Mouse (Mus musculus) embryonic facial prominence, embryonic 14.5 days (tissue): Measurements from ENCODE around the gene Cnpy1. TPM values are rescaled to one million over a fixed set of nuclear protein-coding genes. Genes with fewer than 3 reads are reported as not detected.

Experiments
- ATAC-seq: fragments of 200-750 bp; cut with Nextera tagmentation; 2 replicates; pipeline ENCODE4 v1.8.0; 2017; ENCODE audit warnings: low read depth, moderate number of reproducible peaks, moderate TSS enrichment
- DNase-seq: peaks from one replicate; pipeline ENCODE4 v3.0.0-alpha.2; 2015; ENCODE audit warnings: low spot score
- H3K27ac ChIP-seq: fragments of 300-500 bp; sonication (generic); replicated peaks from 2 replicates; pipeline ENCODE4 v1.5.1; 2014; ENCODE audit warnings: low read depth, mild to moderate bottlenecking, low read length, moderate library complexity
- H3K27me3 ChIP-seq: fragments of 300-500 bp; sonication (generic); replicated peaks from 2 replicates; pipeline ENCODE4 v1.6.1; 2014; ENCODE audit warnings: low read length; ENCODE audit not compliant: control insufficient read depth, insufficient read depth
- H3K36me3 ChIP-seq: fragments of 300-500 bp; sonication (generic); 2 replicates; pipeline ENCODE4 v1.6.1; 2014; ENCODE audit warnings: low read length, mixed read lengths; ENCODE audit not compliant: control insufficient read depth, insufficient read depth
- H3K4me1 ChIP-seq: fragments of 300-500 bp; sonication (generic); 2 replicates; pipeline ENCODE4 v1.6.1; 2014; ENCODE audit warnings: antibody characterized with exemption, low read length; ENCODE audit not compliant: control insufficient read depth, insufficient read depth
- H3K4me2 ChIP-seq: fragments of 300-500 bp; sonication (generic); 2 replicates; pipeline ENCODE4 v1.6.1; 2014; ENCODE audit warnings: low read depth, mild to moderate bottlenecking, low read length, moderate library complexity, mixed read lengths
- H3K4me3 ChIP-seq: fragments of 300-500 bp; sonication (generic); 2 replicates; pipeline ENCODE4 v1.5.1; 2014; ENCODE audit warnings: low read depth, mild to moderate bottlenecking, low read length
- H3K9ac ChIP-seq: fragments of 300-500 bp; sonication (generic); 2 replicates; pipeline ENCODE4 v1.6.1; 2014; ENCODE audit warnings: low read depth, mild to moderate bottlenecking, low read length, moderate library complexity, mixed read lengths
- H3K9me3 ChIP-seq: fragments of 300-500 bp; sonication (generic); 2 replicates; pipeline ENCODE4 v1.6.1; 2016; ENCODE audit warnings: low read length; ENCODE audit not compliant: control insufficient read depth
- WGBS: fragments of 180-500 bp; shearing (Covaris S2); extraction: QIAGEN DNeasy Blood & Tissue Kit; methylation state at CpG from one replicate; pipeline ENCODE4 v1.1.7; 2014; 5-methylcytosine and 5-hydroxymethylcytosine counted together
- polyA plus RNA-seq: library from polyadenylated mRNA; unstranded; fragments of >200 nt; fragmentation: Nextera tagmentation; extraction: Ambion mirVana; gene quantifications from 2 replicates; pipeline ENCODE4 v1.2.1, GENCODE M21; 2014

The Cnpy1 gene
- polyA plus RNA-seq, 1 experiment from 2014 or later, result 1.7 TPM

- H3K9me3 ChIP-seq, result no peaks in the 10 kb centered on the region
- H3K4me1 ChIP-seq, result no peaks in the 10 kb centered on the region
- H3K4me3 ChIP-seq, result no peak overlapping the region
- H3K27ac ChIP-seq, result no peak overlapping the region
- H3K36me3 ChIP-seq, result no peaks in the 10 kb centered on the region
- H3K9ac ChIP-seq, result no peak overlapping the region
- no peak overlapping the region for H3K4me2 ChIP-seq
- H3K27me3 ChIP-seq, result no peaks in the 10 kb centered on the region
- ATAC-seq (no peak), DNase-seq (peak; percentile 23)
- WGBS, result 52% methylated on average over 4 of the region's 4 CpGs
These were observed 8.6 kb downstream of the Cnpy1 start for GRCm38 (mm10) chr5:28237055-28237454.

GRCm38 (mm10) chr5:28236098-28236497 is 9.5 kb downstream of the Cnpy1 start:
- no peak for ATAC-seq
- DNase-seq, result peak; percentile 41
- WGBS, result 15% methylated on average over 6 of the region's 6 CpGs
- Histone ChIP-seq H3K9me3 (no peaks in the 10 kb centered on the region), H3K4me3 (no peak overlapping the region), H3K4me2 (no peak overlapping the region), H3K36me3 (no peaks in the 10 kb centered on the region), H3K27me3 (no peaks in the 10 kb centered on the region), H3K9ac (no peak overlapping the region), H3K4me1 (no peaks in the 10 kb centered on the region), H3K27ac (no peak overlapping the region)

- Histone ChIP-seq H3K4me3 (no peak overlapping the region), H3K27me3 (no peaks in the 10 kb centered on the region), H3K4me2 (no peak overlapping the region), H3K9me3 (no peaks in the 10 kb centered on the region), H3K9ac (no peak overlapping the region), H3K4me1 (no peaks in the 10 kb centered on the region), H3K36me3 (no peaks in the 10 kb centered on the region), H3K27ac (no peak overlapping the region)
- 76% methylated on average over 3 of the region's 3 CpGs for WGBS
- no peak for DNase-seq
- ATAC-seq, result no peak
These were observed 13.5 kb downstream of the Cnpy1 start for GRCm38 (mm10) chr5:28232101-28232500.

GRCm38 (mm10) chr5:28219596-28219995 is 26.0 kb downstream of the Cnpy1 start:
- ATAC-seq (no peak), DNase-seq (no peak)
- no peak overlapping the region for H3K4me3 ChIP-seq
- H3K4me2 ChIP-seq, result no peak overlapping the region
- H3K9me3 ChIP-seq, result no peaks in the 10 kb centered on the region
- no peaks in the 10 kb centered on the region for H3K4me1 ChIP-seq
- H3K27ac ChIP-seq, result no peak overlapping the region
- H3K27me3 ChIP-seq, result peaks cover 9% of the 10 kb centered on the region
- H3K9ac ChIP-seq, result no peak overlapping the region
- no peaks in the 10 kb centered on the region for H3K36me3 ChIP-seq
- WGBS, result 92% methylated on average over 1 of the region's 1 CpGs

GRCm38 (mm10) chr5:28213441-28213840 is 32.2 kb downstream of the Cnpy1 start:
- Histone ChIP-seq H3K4me3 (no peak overlapping the region), H3K4me2 (no peak overlapping the region), H3K4me1 (0 out of 2 replicates have a peak, but pooled peaks cover 3% of the 10 kb centered on the region), H3K36me3 (no peaks in the 10 kb centered on the region), H3K9ac (no peak overlapping the region), H3K27ac (no peak overlapping the region), H3K27me3 (peaks cover 70% of the 10 kb centered on the region), H3K9me3 (no peaks in the 10 kb centered on the region)
- WGBS, result 53% methylated on average over 2 of the region's 2 CpGs
- no peak for DNase-seq
- no peak for ATAC-seq

- WGBS, result 2% methylated on average over 15 of the region's 15 CpGs
- H3K9me3 ChIP-seq, result no peaks in the 10 kb centered on the region
- peaks cover 84% of the 10 kb centered on the region for H3K27me3 ChIP-seq
- no peak for DNase-seq
- H3K4me1 ChIP-seq, result 0 out of 2 replicates have a peak, but pooled peaks cover 3% of the 10 kb centered on the region
- no peaks in the 10 kb centered on the region for H3K36me3 ChIP-seq
- no peak overlapping the region for H3K9ac ChIP-seq
- ATAC-seq, result no peak
- H3K4me2 ChIP-seq, result no peak overlapping the region
- no peak overlapping the region for H3K4me3 ChIP-seq
- H3K27ac ChIP-seq, result no peak overlapping the region
These were observed 33.8 kb downstream of the Cnpy1 start for GRCm38 (mm10) chr5:28211651-28212310.

- WGBS, result 3% methylated on average over 29 of the region's 29 CpGs
- Histone ChIP-seq H3K9me3 (no peaks in the 10 kb centered on the region), H3K9ac (no peak overlapping the region), H3K27me3 (peaks cover 93% of the 10 kb centered on the region), H3K4me3 (no peak overlapping the region), H3K4me2 (no peak overlapping the region), H3K36me3 (no peaks in the 10 kb centered on the region), H3K27ac (no peak overlapping the region), H3K4me1 (0 out of 2 replicates have a peak, but pooled peaks cover 3% of the 10 kb centered on the region)
- ATAC-seq (no peak), DNase-seq (no peak)
These were observed 34.7 kb downstream of the Cnpy1 start for GRCm38 (mm10) chr5:28210591-28211550.

- Histone ChIP-seq H3K27me3 (peaks cover 96% of the 10 kb centered on the region), H3K9me3 (no peaks in the 10 kb centered on the region), H3K4me3 (peak overlapping the region; percentile 33), H3K4me1 (0 out of 2 replicates have a peak, but pooled peaks cover 3% of the 10 kb centered on the region), H3K9ac (no peak overlapping the region), H3K36me3 (no peaks in the 10 kb centered on the region), H3K27ac (no peak overlapping the region), H3K4me2 (peak overlapping the region; percentile 56)
- ATAC-seq (no peak), DNase-seq (no peak)
- under 1% methylated on average over 56 of the region's 80 CpGs for WGBS
These were observed 35.8 kb downstream of the Cnpy1 start for GRCm38 (mm10) chr5:28209549-28210431.
